Mouse (Mus musculus) layer of hippocampus, postnatal 36 days (tissue): ENCODE data around the gene Ap3b1. TPM values are rescaled to one million over a fixed set of nuclear protein-coding genes. Genes with fewer than 3 reads are reported as not detected.

ENCODE experiments used
- DNase-seq, 2 experiments: peaks; one replicate each; pipeline ENCODE4 v3.0.0; 2022
- total RNA-seq, 2 experiments: library from RNA; stranded (reverse); gene quantifications; 2 replicates each; pipeline ENCODE4 v1.2.3; 2021

The Ap3b1 gene
- total RNA-seq, 2 experiments from 2014 or later, result 57.0 to 61.9 TPM

DNA sequence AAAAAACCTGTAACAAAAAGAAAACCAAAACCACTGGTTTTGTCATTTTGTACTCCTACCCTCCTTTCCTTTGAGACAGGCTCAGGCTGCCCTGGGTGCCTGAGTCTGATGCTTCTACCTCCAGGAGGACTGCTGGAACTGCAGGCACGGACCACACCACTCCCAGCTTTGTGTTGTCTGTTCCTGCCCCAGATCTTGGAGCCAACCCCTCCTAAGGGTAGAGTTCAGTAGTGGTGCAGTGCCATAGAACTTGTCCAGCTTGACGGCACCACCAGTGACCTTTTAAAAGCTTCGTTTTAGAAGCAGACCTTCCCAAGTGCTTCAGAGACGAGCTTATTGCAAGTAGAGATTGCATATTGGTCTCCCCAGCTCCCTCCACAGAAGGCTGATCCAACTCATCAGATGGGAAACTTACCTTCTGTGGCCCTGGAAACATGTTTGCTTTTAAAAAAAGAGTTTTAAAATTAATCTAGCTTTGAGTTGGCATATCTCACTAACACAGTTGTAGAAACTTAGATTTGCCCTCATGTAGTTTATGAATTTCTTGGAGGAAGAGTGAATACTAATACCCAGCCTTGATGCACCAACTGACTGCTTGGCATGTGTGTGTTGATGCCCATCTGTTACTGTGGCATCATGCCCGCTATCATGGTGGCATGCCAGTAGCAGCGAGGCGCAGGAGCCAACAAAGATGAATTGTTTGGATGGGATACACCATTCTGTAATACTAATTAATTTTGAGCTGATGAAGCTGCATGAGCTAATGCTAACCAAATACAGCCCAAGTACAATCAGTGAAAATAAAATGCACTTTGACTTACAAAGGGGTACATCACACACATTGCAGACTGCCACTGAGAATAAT is 17.0 kb downstream of the Ap3b1 start:
- peak; percentile 90 to 92 for DNase-seq

GRCm38 (mm10) chr13:94379006-94379405 is 20.2 kb downstream of the Ap3b1 start:
- no peak for DNase-seq

DNA sequence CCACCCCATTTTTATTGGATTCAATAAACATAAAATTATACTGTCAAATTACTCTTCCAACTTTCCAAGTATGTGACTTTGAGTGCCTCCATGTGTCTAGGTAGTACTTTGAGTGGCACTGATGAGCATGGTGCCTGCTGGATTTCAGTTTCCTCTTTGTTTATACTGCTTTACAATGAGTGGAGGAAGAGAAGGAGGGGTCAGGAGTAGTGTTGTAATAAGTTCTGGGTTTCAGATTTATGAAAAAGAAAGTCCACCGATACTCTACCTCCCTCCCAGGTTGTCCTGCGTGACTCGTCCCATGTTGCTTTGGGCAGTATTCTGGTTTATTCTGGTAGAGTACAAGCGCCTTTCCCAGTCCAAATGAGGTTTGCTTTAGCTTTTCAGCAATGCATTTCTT is 22.7 kb downstream of the Ap3b1 start:
- no peak for DNase-seq

- no peak for DNase-seq
These were observed 23.3 kb downstream of the Ap3b1 start for GRCm38 (mm10) chr13:94381829-94382675.

DNA sequence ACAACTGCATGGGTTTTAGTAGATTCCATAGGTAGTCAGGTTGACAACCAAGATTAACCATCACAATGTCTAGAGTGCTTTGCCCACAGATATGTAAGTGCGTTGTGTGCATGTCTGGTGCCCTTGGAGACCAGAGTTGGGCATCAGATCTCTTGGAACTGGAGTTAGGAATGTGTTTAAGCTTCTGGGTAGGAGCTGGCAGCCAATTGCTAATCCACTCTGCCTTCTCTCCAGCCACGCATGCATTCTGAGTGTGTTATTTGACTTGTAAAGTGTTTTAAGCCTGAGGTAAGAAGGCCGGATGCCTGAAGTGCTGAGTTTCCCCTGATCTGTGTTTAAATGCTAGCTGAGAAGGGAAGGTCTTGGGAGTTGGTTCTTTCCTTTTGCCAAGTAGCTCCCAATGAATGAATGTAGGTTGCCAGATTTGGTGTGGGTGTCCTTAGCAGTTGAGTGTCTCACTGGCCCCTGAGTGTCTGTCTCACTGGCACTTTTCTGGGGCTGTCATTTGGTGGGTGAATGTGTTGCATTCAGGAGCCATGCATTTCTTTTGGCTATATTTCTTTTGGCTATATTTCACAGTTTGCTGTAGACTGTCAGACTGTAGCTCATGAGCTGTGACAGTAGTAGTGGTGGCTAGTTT is 26.3 kb downstream of the Ap3b1 start:
- no peak for DNase-seq

GRCm38 (mm10) chr13:94388566-94388965 is 29.8 kb downstream of the Ap3b1 start:
- no peak for DNase-seq

- DNase-seq, result no peak
These were observed 30.8 kb downstream of the Ap3b1 start for GRCm38 (mm10) chr13:94389541-94389940.

- no peak for DNase-seq
These were observed 33.5 kb downstream of the Ap3b1 start for GRCm38 (mm10) chr13:94392282-94392681.

- no peak for DNase-seq
These were observed 35.7 kb downstream of the Ap3b1 start for GRCm38 (mm10) chr13:94394486-94394885.

- DNase-seq, result peak in 1 of 2 experiments; percentile 31
These were observed 37.0 kb downstream of the Ap3b1 start for GRCm38 (mm10) chr13:94395763-94396162.

DNA sequence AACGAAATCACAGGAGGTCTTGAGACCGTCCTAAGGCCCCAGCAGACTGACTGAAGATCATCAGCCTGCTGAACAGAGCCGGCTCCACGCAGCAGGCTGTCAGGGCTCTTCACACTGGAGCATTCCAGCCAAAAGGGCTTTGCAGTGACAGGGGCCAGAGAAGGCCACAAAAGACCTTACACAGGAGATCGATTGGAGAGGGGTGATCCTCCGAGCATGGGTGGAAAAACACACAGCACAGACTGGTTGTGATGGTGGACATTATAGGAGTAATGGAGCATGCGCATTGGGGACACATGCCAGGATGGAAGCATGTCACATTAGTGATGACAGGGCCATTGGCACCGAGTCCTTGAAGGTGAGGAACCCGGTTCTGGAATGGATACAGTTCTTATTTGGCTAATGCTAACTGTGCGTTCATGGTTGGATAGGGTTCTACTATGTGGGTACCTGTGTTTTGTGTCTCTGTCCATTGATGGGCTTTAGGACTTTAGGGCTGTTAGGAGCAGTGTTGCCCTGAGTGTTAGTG is 37.7 kb downstream of the Ap3b1 start:
- DNase-seq, result no peak

GRCm38 (mm10) chr13:94398568-94399374 is 40.0 kb downstream of the Ap3b1 start:
- no peak for DNase-seq

DNA sequence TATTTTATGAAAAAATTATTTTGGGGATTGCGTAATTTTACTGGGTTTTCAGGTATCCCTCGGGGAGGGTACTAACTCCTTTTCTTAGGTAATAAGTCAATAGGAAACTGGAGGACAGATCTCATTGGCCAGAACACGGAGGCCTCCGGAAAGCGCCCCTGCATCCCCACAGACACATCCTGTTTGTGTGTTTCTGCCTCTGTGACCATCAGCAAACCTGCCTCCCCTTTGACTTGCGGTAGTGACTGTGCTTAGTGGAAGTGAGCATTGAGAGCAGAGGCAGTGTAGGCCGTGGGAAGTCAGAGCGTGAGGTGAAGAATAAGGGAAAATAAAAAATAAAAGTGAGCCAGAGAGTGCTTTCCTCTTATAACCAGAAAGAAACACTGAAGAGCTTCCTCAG is 41.7 kb downstream of the Ap3b1 start:
- DNase-seq, result no peak

DNA sequence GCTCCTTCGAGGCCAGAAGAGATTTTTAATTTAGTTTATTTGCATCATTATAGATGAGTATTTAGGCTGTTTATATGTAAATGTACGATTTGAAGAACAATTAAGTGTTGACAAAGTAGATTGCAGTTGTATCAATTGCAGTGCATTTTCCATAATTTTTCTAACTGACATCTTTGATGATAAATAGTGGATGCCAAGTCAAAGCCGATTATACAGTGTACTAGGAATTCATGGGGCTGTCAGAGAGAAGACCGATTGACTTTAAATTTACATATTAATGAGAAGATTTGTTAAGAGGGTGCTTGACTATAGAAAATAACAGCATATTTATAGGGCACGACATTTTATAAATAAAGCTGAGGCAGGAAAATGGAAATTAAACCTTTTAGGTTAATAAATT is 64.8 kb downstream of the Ap3b1 start:
- DNase-seq, result no peak

DNA sequence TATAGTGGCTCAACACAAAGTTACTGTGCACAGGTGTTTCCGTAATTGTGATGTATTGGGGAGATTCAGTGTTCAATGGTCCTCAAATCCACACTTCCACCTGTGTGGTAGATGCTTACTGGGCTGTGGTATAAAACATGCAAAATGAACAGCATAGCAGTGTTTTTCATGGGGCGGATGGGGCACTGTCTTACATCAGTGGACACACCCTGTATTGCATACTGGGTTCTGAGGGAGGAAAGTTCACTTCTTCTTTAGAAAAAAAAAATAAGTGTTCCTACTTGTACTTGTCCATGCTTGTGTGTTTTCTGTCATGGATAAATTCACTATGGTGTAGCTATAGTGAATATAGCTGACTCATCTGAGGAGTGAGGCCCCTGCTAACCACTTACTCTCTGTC is 70.8 kb downstream of the Ap3b1 start:
- no peak for DNase-seq

DNA sequence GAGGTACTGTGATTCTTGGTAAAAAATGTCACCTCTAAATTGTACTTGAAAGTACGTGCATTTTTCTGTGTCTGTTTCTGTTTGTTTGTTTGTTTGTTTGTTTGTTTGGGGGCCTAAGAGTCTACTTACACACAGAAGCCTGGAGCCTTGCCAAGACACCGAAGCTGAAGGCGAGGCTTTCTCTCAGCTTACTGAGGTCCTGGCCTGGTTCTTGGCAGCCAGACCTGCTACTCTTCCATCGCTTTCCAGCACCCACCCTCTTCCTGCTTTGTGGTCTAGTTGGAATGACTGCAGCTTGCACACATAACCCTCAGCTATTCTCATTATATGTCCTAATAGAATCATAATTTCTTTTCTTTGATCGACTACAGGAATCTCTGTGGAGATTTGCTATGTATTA is 80.6 kb downstream of the Ap3b1 start:
- DNase-seq, result no peak

DNA sequence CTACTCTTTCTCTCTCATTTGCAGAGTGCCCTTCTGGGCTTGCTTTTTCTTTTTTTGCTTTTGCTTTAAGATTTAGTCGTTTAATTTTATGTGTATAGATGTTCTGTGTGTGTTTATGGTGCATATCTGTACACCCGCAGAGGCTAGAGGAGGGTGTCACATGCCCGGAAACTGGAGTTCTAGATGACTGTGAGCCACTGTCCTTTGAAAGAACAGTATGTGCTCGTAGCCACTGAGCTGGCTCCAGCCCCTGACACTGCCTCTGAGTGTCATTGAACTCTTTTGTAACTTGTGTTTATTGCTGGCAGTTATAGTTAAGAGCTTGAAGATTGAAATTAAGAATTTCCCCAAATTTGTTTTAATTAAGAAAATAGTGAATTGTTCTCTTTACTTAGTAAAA is 82.4 kb downstream of the Ap3b1 start:
- peak in 1 of 2 experiments; percentile 11 for DNase-seq

- no peak for DNase-seq
These were observed 84.7 kb downstream of the Ap3b1 start for GRCm38 (mm10) chr13:94443411-94443810.

GRCm38 (mm10) chr13:94445103-94445502 is 86.3 kb downstream of the Ap3b1 start:
- no peak for DNase-seq

GRCm38 (mm10) chr13:94447003-94447402 is 88.2 kb downstream of the Ap3b1 start:
- DNase-seq, result no peak

DNA sequence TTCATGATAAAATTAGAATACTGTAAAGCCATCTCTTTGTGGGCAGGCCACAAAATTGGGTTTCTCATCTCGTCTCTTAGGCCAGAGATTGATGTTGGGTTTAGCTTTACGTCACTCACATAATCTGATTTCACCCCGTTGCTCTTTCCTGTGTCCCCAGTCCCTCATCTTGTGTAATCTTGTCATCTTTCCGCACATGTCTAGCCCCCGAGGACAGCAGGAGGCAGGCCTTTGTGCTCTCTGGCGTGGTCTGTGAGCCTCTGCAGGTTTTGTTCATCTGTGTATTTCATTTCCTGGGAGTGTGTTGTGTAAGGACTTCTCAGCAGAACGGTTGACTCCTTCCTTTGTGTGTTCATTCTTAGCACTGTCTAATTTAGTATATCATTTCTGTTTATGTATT is 90.8 kb downstream of the Ap3b1 start:
- DNase-seq, result no peak

GRCm38 (mm10) chr13:94451229-94451628 is 92.5 kb downstream of the Ap3b1 start:
- peak; percentile 64 to 68 for DNase-seq
